Mouse (Mus musculus): ENCODE measurements at regions not wholly inside any gene's neighbourhood (a gene's known extent, or its start where the extent isn't known, plus 50 kb on each side); places are given as distances from the start of the nearest gene placed in this dataset.

GRCm38 (mm10) chr3:11094804-11095203 lies 759.3 kb upstream of the Gm38303 start:
- Histone ChIP-seq H3K4me3 (ENCODE audit: low read depth, low read length) (no peak overlapping the region), H3K36me3 (replicated peaks) (no peaks in the 10 kb centered on the region), H3K27me3 (ENCODE audit: insufficient read depth, low read length) (no peaks in the 10 kb centered on the region), H3K9me3 (replicated peaks) (no peaks in the 10 kb centered on the region), H3K4me1 (ENCODE audit: insufficient read depth, low read depth, low read length) (no peaks in the 10 kb centered on the region)
- DNase-seq (ENCODE audit: low spot score) (no peak), ATAC-seq (ENCODE audit: extremely low read depth, insufficient number of reproducible peaks, low FRiP score, poor library complexity, severe bottlenecking) (no peak)
- TF ChIP-seq GATA2 (IDR thresholded peaks at IDR 0.05; ENCODE audit: borderline replicate concordance, low read depth, low read length): no peak
- no peak for TF ChIP-seq POLR2AphosphoS5 (IDR thresholded peaks at IDR 0.05; ENCODE audit: insufficient replicate concordance, low read depth, low read length)
- TF ChIP-seq TAL1 (conservative IDR thresholded peaks at IDR 0.05; ENCODE audit: low read depth, low read length): no peak
- no peak for TF ChIP-seq CTCF (IDR thresholded peaks at IDR 0.05; ENCODE audit: low read depth, low read length)
- no peak for TF ChIP-seq GATA1 (IDR thresholded peaks at IDR 0.05; ENCODE audit: borderline replicate concordance, low read length)

DNA sequence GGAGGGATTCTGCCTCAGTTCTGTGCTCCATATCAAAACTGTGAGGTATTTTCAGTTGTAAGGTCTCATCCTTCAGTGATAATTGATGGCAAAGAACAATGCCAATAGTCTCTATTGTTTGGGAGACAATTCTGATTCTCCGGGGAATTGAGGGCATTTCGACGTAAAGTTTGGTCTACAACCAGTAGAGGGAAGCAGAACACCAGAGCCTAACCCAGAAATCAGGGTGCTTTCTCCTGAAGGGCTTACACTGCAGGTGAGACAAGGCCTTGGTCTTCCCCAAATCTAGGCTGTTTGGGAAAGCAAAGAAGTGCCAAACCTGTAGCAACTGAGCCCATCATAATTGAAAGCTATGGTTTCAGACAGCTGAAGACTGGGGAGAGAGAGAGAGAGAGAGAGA lies 758.7 kb upstream of the Gm38303 start:
- no peak for TF ChIP-seq GATA2 (IDR thresholded peaks at IDR 0.05; ENCODE audit: borderline replicate concordance, low read depth, low read length)
- no peak for TF ChIP-seq POLR2AphosphoS5 (IDR thresholded peaks at IDR 0.05; ENCODE audit: insufficient replicate concordance, low read depth, low read length)
- TF ChIP-seq GATA1 (IDR thresholded peaks at IDR 0.05; ENCODE audit: borderline replicate concordance, low read length): no peak
- no peak for TF ChIP-seq TAL1 (conservative IDR thresholded peaks at IDR 0.05; ENCODE audit: low read depth, low read length)
- TF ChIP-seq CTCF (IDR thresholded peaks at IDR 0.05; ENCODE audit: low read depth, low read length): no peak
- ATAC-seq (ENCODE audit: extremely low read depth, insufficient number of reproducible peaks, low FRiP score, poor library complexity, severe bottlenecking) (no peak), DNase-seq (ENCODE audit: low spot score) (no peak)
- Histone ChIP-seq H3K9me3 (replicated peaks) (no peaks in the 10 kb centered on the region), H3K4me3 (ENCODE audit: low read depth, low read length) (no peak overlapping the region), H3K4me1 (ENCODE audit: insufficient read depth, low read depth, low read length) (no peaks in the 10 kb centered on the region), H3K36me3 (replicated peaks) (no peaks in the 10 kb centered on the region), H3K27me3 (ENCODE audit: insufficient read depth, low read length) (no peaks in the 10 kb centered on the region)

- H3K27me3 ChIP-seq (ENCODE audit: insufficient read depth, low read length): no peaks in the 10 kb centered on the region
- ATAC-seq (ENCODE audit: extremely low read depth, insufficient number of reproducible peaks, low FRiP score, poor library complexity, severe bottlenecking): no peak
- no peak overlapping the region for H3K4me3 ChIP-seq (ENCODE audit: low read depth, low read length)
- no peaks in the 10 kb centered on the region for H3K36me3 ChIP-seq (replicated peaks)
- DNase-seq (ENCODE audit: low spot score): no peak
- TF ChIP-seq POLR2AphosphoS5 (IDR thresholded peaks at IDR 0.05; ENCODE audit: insufficient replicate concordance, low read depth, low read length) (no peak), GATA1 (IDR thresholded peaks at IDR 0.05; ENCODE audit: borderline replicate concordance, low read length) (no peak), GATA2 (IDR thresholded peaks at IDR 0.05; ENCODE audit: borderline replicate concordance, low read depth, low read length) (no peak)
- no peaks in the 10 kb centered on the region for H3K9me3 ChIP-seq (replicated peaks)
- no peaks in the 10 kb centered on the region for H3K4me1 ChIP-seq (ENCODE audit: insufficient read depth, low read depth, low read length)
Measured at GRCm38 (mm10) chr3:11083291-11083690, 747.8 kb upstream of the Gm38303 start.

DNA sequence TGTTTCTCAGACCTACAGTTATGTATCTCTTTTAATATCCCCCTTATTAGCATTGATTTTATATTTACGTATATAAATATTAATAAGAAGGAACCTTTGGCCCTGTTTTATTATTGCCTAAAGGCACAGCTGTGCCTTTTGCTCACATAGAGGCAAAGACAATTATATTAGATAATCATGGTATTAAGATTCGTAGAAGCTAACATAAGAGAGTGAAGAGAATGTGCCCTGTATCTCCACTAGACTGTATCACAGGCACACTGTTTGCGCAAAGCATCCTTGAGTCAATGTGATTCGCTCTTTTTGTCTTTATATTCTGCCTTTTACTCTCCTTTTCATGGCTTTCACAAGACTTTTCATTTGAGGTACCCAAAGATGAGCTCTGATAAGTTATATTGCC lies 738.5 kb upstream of the Gm38303 start:
- TF ChIP-seq GATA1 (IDR thresholded peaks at IDR 0.05; ENCODE audit: borderline replicate concordance, low read length) (no peak), TAL1 (conservative IDR thresholded peaks at IDR 0.05; ENCODE audit: low read depth, low read length) (no peak), CTCF (IDR thresholded peaks at IDR 0.05; ENCODE audit: low read depth, low read length) (no peak)
- DNase-seq (ENCODE audit: low spot score): no peak
- H3K27me3 ChIP-seq (ENCODE audit: insufficient read depth, low read length): no peaks in the 10 kb centered on the region
- no peaks in the 10 kb centered on the region for H3K9me3 ChIP-seq (replicated peaks)
- no peak for ATAC-seq (ENCODE audit: extremely low read depth, insufficient number of reproducible peaks, low FRiP score, poor library complexity, severe bottlenecking)
- no peak overlapping the region for H3K4me3 ChIP-seq (ENCODE audit: low read depth, low read length)
- no peaks in the 10 kb centered on the region for H3K4me1 ChIP-seq (ENCODE audit: insufficient read depth, low read depth, low read length)
- H3K36me3 ChIP-seq (replicated peaks): no peaks in the 10 kb centered on the region

DNA sequence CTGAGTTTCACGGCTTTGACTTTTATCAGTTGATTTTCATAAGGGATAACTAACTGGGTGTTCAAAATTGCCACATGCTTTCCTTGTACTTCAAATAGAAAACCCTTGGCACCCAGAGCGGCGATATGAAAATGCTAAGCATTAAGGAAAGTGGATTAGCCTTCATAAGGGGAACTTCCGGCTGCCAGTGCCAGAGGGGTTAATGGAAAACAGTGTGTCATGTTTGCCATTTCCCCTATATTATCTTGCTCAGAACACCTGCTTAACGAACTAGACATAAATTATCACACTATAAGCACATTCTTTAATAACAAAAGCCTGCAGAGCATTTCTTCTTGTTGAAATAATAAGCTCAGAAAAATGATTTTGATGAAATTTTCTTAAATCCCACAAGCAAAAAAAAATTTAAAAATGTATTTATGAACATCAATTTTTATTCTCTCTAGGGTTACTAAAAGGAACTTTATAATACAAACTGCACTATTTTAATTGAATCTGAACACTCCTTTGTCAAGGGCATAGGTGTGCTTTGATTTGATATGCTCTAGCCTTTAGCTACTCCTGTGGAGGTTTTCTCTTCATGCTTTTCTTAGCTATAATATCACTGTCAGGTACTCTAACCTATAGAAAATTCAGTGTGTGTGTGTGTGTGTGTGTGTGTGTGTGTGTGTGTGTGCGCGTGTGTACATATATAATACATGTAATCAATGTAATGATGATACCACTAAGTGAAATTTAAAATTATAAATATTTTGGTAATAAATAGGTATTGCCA lies 699.7 kb upstream of the Gm38303 start:
- ATAC-seq (ENCODE audit: extremely low read depth, insufficient number of reproducible peaks, low FRiP score, poor library complexity, severe bottlenecking): peak; percentile 73; the same call in 1 of the 2 replicates
- no peak overlapping the region for H3K4me3 ChIP-seq (ENCODE audit: low read depth, low read length)
- no peak for DNase-seq (ENCODE audit: low spot score)
- H3K4me1 ChIP-seq (ENCODE audit: insufficient read depth, low read depth, low read length): no peaks in the 10 kb centered on the region
- no peaks in the 10 kb centered on the region for H3K27me3 ChIP-seq (ENCODE audit: insufficient read depth, low read length)
- no peaks in the 10 kb centered on the region for H3K9me3 ChIP-seq (replicated peaks)
- no peak for TF ChIP-seq GATA1 (IDR thresholded peaks at IDR 0.05; ENCODE audit: borderline replicate concordance, low read length)
- no peak for TF ChIP-seq GATA2 (IDR thresholded peaks at IDR 0.05; ENCODE audit: borderline replicate concordance, low read depth, low read length)
- TF ChIP-seq CTCF (IDR thresholded peaks at IDR 0.05; ENCODE audit: low read depth, low read length): no peak
- TF ChIP-seq POLR2AphosphoS5 (IDR thresholded peaks at IDR 0.05; ENCODE audit: insufficient replicate concordance, low read depth, low read length): no peak
- no peak for TF ChIP-seq TAL1 (conservative IDR thresholded peaks at IDR 0.05; ENCODE audit: low read depth, low read length)
- no peaks in the 10 kb centered on the region for H3K36me3 ChIP-seq (replicated peaks)

DNA sequence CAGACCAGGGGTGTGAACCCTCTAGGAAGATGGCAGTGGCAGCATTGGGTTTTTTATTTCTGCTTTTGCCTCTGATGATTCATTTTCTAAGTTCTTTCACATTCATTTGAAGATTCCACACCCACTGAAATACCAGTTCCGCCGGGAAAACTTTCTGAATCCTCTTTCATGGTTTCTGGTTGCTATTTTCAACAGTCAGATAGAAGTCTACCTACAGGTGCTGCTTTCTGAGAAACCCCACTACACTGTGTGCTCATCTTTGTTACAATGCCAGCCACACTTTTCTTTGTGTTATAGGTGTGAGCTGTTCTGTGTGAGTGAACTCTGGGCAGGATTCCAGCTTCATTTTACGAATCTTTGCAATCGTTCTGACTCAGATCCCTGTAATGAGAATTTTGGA lies 694.5 kb upstream of the Gm38303 start:
- TF ChIP-seq POLR2AphosphoS5 (IDR thresholded peaks at IDR 0.05; ENCODE audit: insufficient replicate concordance, low read depth, low read length): no peak
- Histone ChIP-seq H3K27me3 (ENCODE audit: insufficient read depth, low read length) (no peaks in the 10 kb centered on the region), H3K4me3 (ENCODE audit: low read depth, low read length) (no peak overlapping the region), H3K9me3 (replicated peaks) (no peaks in the 10 kb centered on the region), H3K36me3 (replicated peaks) (no peaks in the 10 kb centered on the region), H3K4me1 (ENCODE audit: insufficient read depth, low read depth, low read length) (no peaks in the 10 kb centered on the region)
- no peak for ATAC-seq (ENCODE audit: extremely low read depth, insufficient number of reproducible peaks, low FRiP score, poor library complexity, severe bottlenecking)
- no peak for DNase-seq (ENCODE audit: low spot score)

- Histone ChIP-seq H3K27me3 (ENCODE audit: insufficient read depth, low read length) (no peaks in the 10 kb centered on the region), H3K4me3 (ENCODE audit: low read depth, low read length) (no peak overlapping the region), H3K4me1 (ENCODE audit: insufficient read depth, low read depth, low read length) (no peaks in the 10 kb centered on the region), H3K9me3 (replicated peaks) (no peaks in the 10 kb centered on the region), H3K36me3 (replicated peaks) (no peaks in the 10 kb centered on the region)
- ATAC-seq (ENCODE audit: extremely low read depth, insufficient number of reproducible peaks, low FRiP score, poor library complexity, severe bottlenecking) (no peak), DNase-seq (ENCODE audit: low spot score) (no peak)
- TF ChIP-seq GATA2 (IDR thresholded peaks at IDR 0.05; ENCODE audit: borderline replicate concordance, low read depth, low read length): no peak
- no peak for TF ChIP-seq POLR2AphosphoS5 (IDR thresholded peaks at IDR 0.05; ENCODE audit: insufficient replicate concordance, low read depth, low read length)
- no peak for TF ChIP-seq GATA1 (IDR thresholded peaks at IDR 0.05; ENCODE audit: borderline replicate concordance, low read length)
Measured at GRCm38 (mm10) chr3:11024422-11024821, 688.9 kb upstream of the Gm38303 start.

All from G1E (cell line).